In genomic region chr11:34524586-34524985, GRCm38 (mm10) we compare ENCODE assay signal across 16 mouse cellular contexts.
"Had no signal": no experiment of that assay in that cellular context is flagged by ENCODE, and none has a peak within 500 bp of the region (broad histone marks: within the 10 kb centered on the region; RNA-seq: fewer than 3 reads in every experiment).

No protein-coding gene starts in this region.

- H3K27ac ChIP-seq: neural tube, embryonic 13.5 days; neural tube, embryonic 15.5 days; stomach, embryonic 15.5 days; stomach, postnatal 0 days had no signal

- H3K9ac ChIP-seq: neural tube, embryonic 13.5 days; neural tube, embryonic 15.5 days; stomach, embryonic 15.5 days had no signal

- DNase-seq: retina, postnatal 1 day; right cerebral cortex, adult 18-20 months; right cerebral cortex, postnatal 14 days; right cerebral cortex, postnatal 25 days; right cerebral cortex, postnatal 4 days; spleen, adult 18-20 months; thymus, adult 18-20 months; thymus, adult 2 months; thymus, postnatal 14 days; thymus, postnatal 25 days; thymus, postnatal 36 days; thymus, postnatal 4 days had no signal

- H3K4me2 ChIP-seq: neural tube, embryonic 13.5 days; neural tube, embryonic 15.5 days; stomach, embryonic 15.5 days had no signal

- H3K36me3 ChIP-seq: neural tube, embryonic 13.5 days; neural tube, embryonic 15.5 days; stomach, embryonic 15.5 days had no signal

- H3K9me3 ChIP-seq: neural tube, embryonic 13.5 days; neural tube, embryonic 15.5 days; stomach, embryonic 15.5 days had no signal

- H3K27me3 ChIP-seq: neural tube, embryonic 13.5 days; neural tube, embryonic 15.5 days; stomach, embryonic 15.5 days had no signal

- H3K4me3 ChIP-seq: neural tube, embryonic 13.5 days; neural tube, embryonic 15.5 days; stomach, embryonic 15.5 days had no signal

- H3K4me1 ChIP-seq: neural tube, embryonic 13.5 days; neural tube, embryonic 15.5 days; stomach, embryonic 15.5 days had no signal
